Mouse (Mus musculus): ENCODE measurements around the gene Npr3.

Npr3 gene

GRCm38 (mm10) chr15:11906571-11907531, at the start of gene Npr3:
TSS of gene Npr3 (minus strand) at chr15:11907287.
- DNase-seq (ENCODE audit: low read depth, low spot score): no peak

GRCm38 (mm10) chr15:11956129-11956528, 49.0 kb upstream of the Npr3 start:
- no peak for DNase-seq (ENCODE audit: low read depth, low spot score)

GRCm38 (mm10) chr15:11954190-11954589, 47.1 kb upstream of the Npr3 start:
- no peak for DNase-seq (ENCODE audit: low read depth, low spot score)

- DNase-seq (ENCODE audit: low read depth, low spot score): no peak
These were observed 45.1 kb upstream of the Npr3 start for GRCm38 (mm10) chr15:11952159-11952558.

GRCm38 (mm10) chr15:11951181-11951580, 44.1 kb upstream of the Npr3 start:
- no peak for DNase-seq (ENCODE audit: low read depth, low spot score)

GRCm38 (mm10) chr15:11950144-11950543, 43.1 kb upstream of the Npr3 start:
- DNase-seq (ENCODE audit: low read depth, low spot score): no peak

GRCm38 (mm10) chr15:11949490-11949889, 42.4 kb upstream of the Npr3 start:
- no peak for DNase-seq (ENCODE audit: low read depth, low spot score)

GRCm38 (mm10) chr15:11940855-11941254, 33.8 kb upstream of the Npr3 start:
- DNase-seq (ENCODE audit: low read depth, low spot score): no peak

- no peak for DNase-seq (ENCODE audit: low read depth, low spot score)
These were observed 20.7 kb upstream of the Npr3 start for GRCm38 (mm10) chr15:11927742-11928141.

GRCm38 (mm10) chr15:11914101-11914500, 7.0 kb upstream of the Npr3 start:
- DNase-seq (ENCODE audit: low read depth, low spot score): no peak

- DNase-seq (ENCODE audit: low read depth, low spot score): no peak
These were observed 2.8 kb upstream of the Npr3 start for GRCm38 (mm10) chr15:11909875-11910274.

- no peak for DNase-seq (ENCODE audit: low read depth, low spot score)
These were observed 1.1 kb upstream of the Npr3 start for GRCm38 (mm10) chr15:11908166-11908565.

- no peak for DNase-seq (ENCODE audit: low read depth, low spot score)
These were observed 991 bp downstream of the Npr3 start for GRCm38 (mm10) chr15:11906021-11906570.

- no peak for DNase-seq (ENCODE audit: low read depth, low spot score)
These were observed 2.0 kb downstream of the Npr3 start for GRCm38 (mm10) chr15:11904848-11905672.

- no peak for DNase-seq (ENCODE audit: low read depth, low spot score)
These were observed 2.8 kb downstream of the Npr3 start for GRCm38 (mm10) chr15:11904043-11904847.

- DNase-seq (ENCODE audit: low read depth, low spot score): no peak
These were observed 3.7 kb downstream of the Npr3 start for GRCm38 (mm10) chr15:11903196-11904042.

GRCm38 (mm10) chr15:11897617-11898016, 9.5 kb downstream of the Npr3 start:
- no peak for DNase-seq (ENCODE audit: low read depth, low spot score)

- DNase-seq (ENCODE audit: low read depth, low spot score): no peak
These were observed 9.9 kb downstream of the Npr3 start for GRCm38 (mm10) chr15:11897162-11897561.

- DNase-seq (ENCODE audit: low read depth, low spot score): no peak
These were observed 13.1 kb downstream of the Npr3 start for GRCm38 (mm10) chr15:11893969-11894368.

GRCm38 (mm10) chr15:11891395-11891794, 15.7 kb downstream of the Npr3 start:
- no peak for DNase-seq (ENCODE audit: low read depth, low spot score)
